Mouse (Mus musculus): ENCODE measurements at regions not wholly inside any gene's neighbourhood (a gene's known extent, or its start where the extent isn't known, plus 50 kb on each side); places are given as distances from the start of the nearest gene placed in this dataset.

- TF ChIP-seq CTCF (IDR thresholded peaks at IDR 0.05; ENCODE audit: low read depth) = no peak
- no peak for TF ChIP-seq EP300 (IDR thresholded peaks at IDR 0.05; ENCODE audit: low read depth)
Measured at GRCm38 (mm10) chr16:86340311-86340710, 438.7 kb upstream of the Adamts5 start.

Measured in liver, postnatal 0 days (tissue).